Mouse (Mus musculus): ENCODE results near the gene Cdca5. TPM values are rescaled to one million over a fixed set of nuclear protein-coding genes. Genes with fewer than 3 reads are reported as not detected.

Cdca5 gene
- total RNA-seq, 1 experiment, result 50.7 TPM

GRCm38 (mm10) chr19:6067724-6068415 is 16.9 kb upstream of the Cdca5 start, which contains the start of gene Tm7sf2:
Gene Tm7sf2 (minus strand): TSS chr19:6068373.
- in situ Hi-C loops (cut with MboI; ENCODE audit: low sequenced_read_pairs in 2 of 2, unreplicated experiment in 2 of 2), result no loop called here
- H3K9me3 ChIP-seq (ENCODE audit: control insufficient read depth, insufficient read depth, low read depth, low read length), result no peaks in the 10 kb centered on the region
- TF ChIP-seq CHD2 (IDR thresholded peaks at IDR 0.05; ENCODE audit: low read depth, low read length) (no peak), MAFK (IDR thresholded peaks at IDR 0.05; ENCODE audit: insufficient read depth, low read depth, low read length) (no peak), HCFC1 (IDR thresholded peaks at IDR 0.05; ENCODE audit: borderline replicate concordance, insufficient read depth, low read length) (no peak), ZC3H11A (IDR thresholded peaks at IDR 0.05; ENCODE audit: borderline replicate concordance, low read depth, low read length) (no peak), ZNF384 (IDR thresholded peaks at IDR 0.05; ENCODE audit: low read depth, low read length) (no peak)
- peak; percentile 89 for DNase-seq (ENCODE audit: low read depth, low spot score)
- H3K27ac ChIP-seq (ENCODE audit: insufficient read depth, low read depth, low read length, poor library complexity, severe bottlenecking), result peak within 1 kb of the TSS; percentile 28; the same call in 1 of the 2 replicates
- peaks cover 3% of the 10 kb centered on the region; the same call in 1 of the 2 replicates for H3K36me3 ChIP-seq (ENCODE audit: control insufficient read depth, insufficient read depth, low read length, poor library complexity, severe bottlenecking)
- H3K4me3 ChIP-seq (ENCODE audit: insufficient read depth in 1 of 2, low read depth in 1 of 2, low read length in 2 of 2, poor library complexity in 1 of 2, severe bottlenecking in 1 of 2), result peak within 1 kb of the TSS; percentile 71 to 95
- peak within 1 kb of the TSS; percentile 73 for H3K9ac ChIP-seq (ENCODE audit: insufficient read depth, low read depth, low read length, poor library complexity, severe bottlenecking)
- H3K4me1 ChIP-seq (ENCODE audit: control insufficient read depth in 2 of 2, insufficient read depth in 2 of 2, low read length in 2 of 2, poor library complexity in 1 of 2), result peaks cover 0 to 11% of the 10 kb centered on the region in 2 experiments; a peak in 1 of 4 replicates

GRCm38 (mm10) chr19:6068951-6069350 is 15.8 kb upstream of the Cdca5 start:
- TF ChIP-seq CHD2 (IDR thresholded peaks at IDR 0.05; ENCODE audit: low read depth, low read length), result no peak
- no peak for TF ChIP-seq ZC3H11A (IDR thresholded peaks at IDR 0.05; ENCODE audit: borderline replicate concordance, low read depth, low read length)
- TF ChIP-seq HCFC1 (IDR thresholded peaks at IDR 0.05; ENCODE audit: borderline replicate concordance, insufficient read depth, low read length), result no peak
- no peak for TF ChIP-seq ZNF384 (IDR thresholded peaks at IDR 0.05; ENCODE audit: low read depth, low read length)
- no peak for TF ChIP-seq MAFK (IDR thresholded peaks at IDR 0.05; ENCODE audit: insufficient read depth, low read depth, low read length)
- H3K9me3 ChIP-seq (ENCODE audit: control insufficient read depth, insufficient read depth, low read depth, low read length), result no peaks in the 10 kb centered on the region
- H3K4me3 ChIP-seq (ENCODE audit: insufficient read depth in 1 of 2, low read depth in 1 of 2, low read length in 2 of 2, poor library complexity in 1 of 2, severe bottlenecking in 1 of 2), result no peak overlapping the region
- H3K4me1 ChIP-seq (ENCODE audit: control insufficient read depth in 2 of 2, insufficient read depth in 2 of 2, low read length in 2 of 2, poor library complexity in 1 of 2), result peaks cover 0 to 11% of the 10 kb centered on the region in 2 experiments; a peak in 1 of 4 replicates
- peaks cover 3% of the 10 kb centered on the region; the same call in 1 of the 2 replicates for H3K36me3 ChIP-seq (ENCODE audit: control insufficient read depth, insufficient read depth, low read length, poor library complexity, severe bottlenecking)
- in situ Hi-C loops (cut with MboI; ENCODE audit: low sequenced_read_pairs in 2 of 2, unreplicated experiment in 2 of 2), result no loop called here
- H3K9ac ChIP-seq (ENCODE audit: insufficient read depth, low read depth, low read length, poor library complexity, severe bottlenecking), result no peak overlapping the region
- no peak for DNase-seq (ENCODE audit: low read depth, low spot score)
- H3K27ac ChIP-seq (ENCODE audit: insufficient read depth, low read depth, low read length, poor library complexity, severe bottlenecking), result no peak overlapping the region

GRCm38 (mm10) chr19:6069851-6070250 is 14.9 kb upstream of the Cdca5 start:
- no peak for TF ChIP-seq ZNF384 (IDR thresholded peaks at IDR 0.05; ENCODE audit: low read depth, low read length)
- H3K9me3 ChIP-seq (ENCODE audit: control insufficient read depth, insufficient read depth, low read depth, low read length), result no peaks in the 10 kb centered on the region
- no peak overlapping the region for H3K9ac ChIP-seq (ENCODE audit: insufficient read depth, low read depth, low read length, poor library complexity, severe bottlenecking)
- H3K36me3 ChIP-seq (ENCODE audit: control insufficient read depth, insufficient read depth, low read length, poor library complexity, severe bottlenecking), result peaks cover 3% of the 10 kb centered on the region; the same call in 1 of the 2 replicates
- DNase-seq (ENCODE audit: low read depth, low spot score), result no peak
- H3K27ac ChIP-seq (ENCODE audit: insufficient read depth, low read depth, low read length, poor library complexity, severe bottlenecking), result no peak overlapping the region
- in situ Hi-C loops (cut with MboI; ENCODE audit: low sequenced_read_pairs in 2 of 2, unreplicated experiment in 2 of 2), result no loop called here
- H3K4me3 ChIP-seq (ENCODE audit: insufficient read depth in 1 of 2, low read depth in 1 of 2, low read length in 2 of 2, poor library complexity in 1 of 2, severe bottlenecking in 1 of 2), result no peak overlapping the region
- peaks cover 0 to 11% of the 10 kb centered on the region in 2 experiments; a peak in 1 of 4 replicates for H3K4me1 ChIP-seq (ENCODE audit: control insufficient read depth in 2 of 2, insufficient read depth in 2 of 2, low read length in 2 of 2, poor library complexity in 1 of 2)

GRCm38 (mm10) chr19:6070571-6071250 is 14.1 kb upstream of the Cdca5 start:
- TF ChIP-seq HCFC1 (IDR thresholded peaks at IDR 0.05; ENCODE audit: borderline replicate concordance, insufficient read depth, low read length) (no peak), CHD2 (IDR thresholded peaks at IDR 0.05; ENCODE audit: low read depth, low read length) (no peak), MAFK (IDR thresholded peaks at IDR 0.05; ENCODE audit: insufficient read depth, low read depth, low read length) (no peak), ZC3H11A (IDR thresholded peaks at IDR 0.05; ENCODE audit: borderline replicate concordance, low read depth, low read length) (no peak), ZNF384 (IDR thresholded peaks at IDR 0.05; ENCODE audit: low read depth, low read length) (no peak)
- Histone ChIP-seq H3K9ac (ENCODE audit: insufficient read depth, low read depth, low read length, poor library complexity, severe bottlenecking) (peak overlapping the region; percentile 33), H3K4me3 (ENCODE audit: insufficient read depth in 1 of 2, low read depth in 1 of 2, low read length in 2 of 2, poor library complexity in 1 of 2, severe bottlenecking in 1 of 2) (peak overlapping the region; percentile 44 to 65)

More at GRCm38 (mm10) chr19:6070571-6071250, 14.1 kb upstream of the Cdca5 start:
- H3K9me3 ChIP-seq (ENCODE audit: control insufficient read depth, insufficient read depth, low read depth, low read length), result no peaks in the 10 kb centered on the region
- no peak overlapping the region for H3K27ac ChIP-seq (ENCODE audit: insufficient read depth, low read depth, low read length, poor library complexity, severe bottlenecking)
- H3K36me3 ChIP-seq (ENCODE audit: control insufficient read depth, insufficient read depth, low read length, poor library complexity, severe bottlenecking), result peaks cover 3% of the 10 kb centered on the region; the same call in 1 of the 2 replicates
- H3K4me1 ChIP-seq (ENCODE audit: control insufficient read depth in 2 of 2, insufficient read depth in 2 of 2, low read length in 2 of 2, poor library complexity in 1 of 2), result peaks cover 0 to 11% of the 10 kb centered on the region in 2 experiments; a peak in 1 of 4 replicates
- no peak for DNase-seq (ENCODE audit: low read depth, low spot score)
- in situ Hi-C loops (cut with MboI; ENCODE audit: low sequenced_read_pairs in 2 of 2, unreplicated experiment in 2 of 2), result no loop called here
